Mouse (Mus musculus) left cerebral cortex, postnatal 36 days (tissue): ENCODE data around the gene Fbll1. TPM values are rescaled to one million over a fixed set of nuclear protein-coding genes. Genes with fewer than 3 reads are reported as not detected.

Experiments used
- DNase-seq, 2 experiments: peaks; one replicate each; pipeline ENCODE4 v3.0.0; 2021 to 2022; ENCODE audit warnings: low spot score in 2 of 2, mixed read lengths in 1 of 2
- intact Hi-C: fragments of 180-260 bp; cut with DNase I; formaldehyde crosslinking; loops from one replicate; pipeline ENCODE4 v1.15.1; 2025
- total RNA-seq, 2 experiments: library from RNA; stranded (reverse); gene quantifications; 2 replicates each; pipeline ENCODE4 v1.2.3; 2021

Gene Fbll1
- total RNA-seq, 2 experiments from 2014 or later: 40.6 to 49.0 TPM

DNA sequence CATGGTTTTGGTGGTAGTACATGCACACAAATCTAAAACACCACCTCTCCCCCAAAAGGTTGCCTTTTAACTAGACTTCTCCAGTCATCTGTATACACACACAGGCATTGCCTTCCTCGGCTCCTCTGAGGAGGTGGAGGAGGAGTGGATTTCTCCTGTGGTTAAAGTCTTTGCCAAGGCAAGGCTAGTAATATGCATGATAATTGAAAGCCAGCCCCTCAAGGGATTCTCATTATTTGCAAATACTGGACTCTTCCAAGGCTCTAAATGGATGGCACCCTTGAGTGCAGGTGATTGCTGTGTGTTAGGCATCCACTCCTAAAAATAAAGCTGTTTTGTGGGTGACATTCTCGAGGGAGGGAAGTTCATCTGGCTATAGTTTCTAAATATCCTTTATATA, 10.2 kb downstream of the Fbll1 start:
- DNase-seq: no peak
- intact Hi-C loops: no loop called here

DNA sequence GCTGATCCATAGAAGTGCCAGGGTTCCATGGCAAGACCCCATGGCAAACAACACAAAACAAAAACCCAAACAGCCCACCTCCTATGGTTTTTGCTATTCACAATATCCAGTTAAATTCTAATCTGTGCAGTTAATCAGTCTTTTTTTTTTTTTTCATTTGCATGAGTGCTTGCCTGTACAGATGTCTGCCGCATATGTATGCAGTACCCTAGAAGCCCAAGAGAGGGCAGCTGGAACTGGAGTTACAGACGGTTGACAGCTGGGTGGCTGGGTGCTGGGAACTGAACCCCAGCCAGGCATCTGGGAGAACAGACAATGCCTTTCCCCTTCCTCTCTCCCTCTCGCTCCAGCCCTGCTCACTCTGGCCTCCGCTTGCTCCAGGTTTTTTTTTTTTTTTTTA, 14.1 kb downstream of the Fbll1 start:
- DNase-seq: no peak
- intact Hi-C loops: no loop called here

DNA sequence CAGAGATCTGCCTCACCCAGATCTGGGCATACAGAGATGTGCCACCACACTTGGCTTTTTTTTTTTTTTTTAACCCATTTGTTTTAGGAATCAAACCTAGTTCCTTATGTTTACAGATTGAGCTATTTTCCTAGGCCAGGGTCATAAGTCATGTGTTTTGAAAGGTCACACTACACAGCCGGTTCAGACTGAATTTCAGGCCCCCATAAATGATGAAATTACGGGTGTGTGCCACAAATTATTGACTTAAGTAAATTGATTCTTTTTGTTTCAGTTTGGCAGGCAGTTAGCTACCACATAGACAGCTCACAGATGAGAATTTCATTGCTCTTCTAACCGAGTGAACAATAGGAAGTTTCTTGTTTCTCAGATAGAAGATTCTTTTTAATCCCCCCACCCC, 14.7 kb downstream of the Fbll1 start:
- intact Hi-C loops: no loop called here
- no peak for DNase-seq

DNA sequence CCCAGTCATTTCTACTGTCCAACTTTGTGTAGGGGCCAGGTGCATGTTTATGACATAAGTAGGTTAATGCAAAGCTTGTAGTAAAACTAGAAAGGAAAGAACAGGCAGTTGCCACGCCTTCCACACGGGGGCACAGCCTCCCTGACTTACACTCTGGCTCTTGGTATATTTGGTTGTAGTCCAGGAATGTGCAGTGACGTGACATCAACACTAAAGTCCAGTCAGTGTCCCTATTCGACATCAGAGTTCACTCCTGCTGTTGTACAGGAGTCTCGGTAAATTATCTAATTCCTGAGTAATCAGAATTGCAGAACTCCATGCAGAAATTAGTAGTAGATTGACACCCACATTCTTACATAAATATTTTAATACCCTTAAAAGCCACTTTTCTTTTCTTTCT, 15.6 kb downstream of the Fbll1 start:
- DNase-seq: no peak
- intact Hi-C loops: no loop called here

DNA sequence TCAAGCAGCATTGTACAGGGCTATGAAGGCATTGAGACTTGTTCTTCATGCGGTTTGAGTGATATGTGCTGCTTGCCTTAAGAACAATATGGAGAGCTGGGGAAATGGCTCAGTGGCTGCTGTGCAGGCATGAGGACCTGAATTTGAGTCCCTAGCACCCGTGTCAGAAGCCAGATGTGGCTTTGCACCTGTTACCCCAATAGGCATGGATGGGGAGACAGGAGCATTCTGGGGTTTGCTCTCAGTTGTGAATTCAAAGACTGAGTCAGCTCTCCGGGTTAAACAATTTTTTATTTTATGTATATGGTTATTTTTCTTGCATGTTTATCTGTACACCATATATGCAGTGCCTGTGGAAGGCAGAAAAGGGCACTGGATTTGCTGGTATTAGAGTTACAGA, 16.2 kb downstream of the Fbll1 start:
- DNase-seq: no peak
- intact Hi-C loops: no loop called here

DNA sequence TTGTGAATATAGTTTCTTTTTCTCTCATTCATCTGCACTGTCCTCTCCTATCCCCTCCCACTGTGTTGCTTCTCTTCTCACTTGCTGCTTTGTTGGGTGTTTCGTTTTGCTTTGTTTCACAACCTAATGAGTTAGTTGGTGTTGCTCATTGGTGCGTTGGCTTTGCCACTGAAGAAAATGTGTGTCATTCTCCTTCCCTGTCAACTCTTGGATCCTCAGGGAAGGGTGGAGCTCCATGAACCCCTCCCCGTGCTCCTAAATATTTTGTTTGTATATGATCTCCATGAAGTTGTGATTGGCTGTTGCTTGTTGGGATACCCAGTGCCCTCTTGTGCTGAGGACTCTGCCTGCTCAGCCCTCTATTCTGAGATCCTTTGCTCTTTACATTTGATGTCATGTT, 18.3 kb downstream of the Fbll1 start:
- intact Hi-C loops: no loop called here
- no peak for DNase-seq

DNA sequence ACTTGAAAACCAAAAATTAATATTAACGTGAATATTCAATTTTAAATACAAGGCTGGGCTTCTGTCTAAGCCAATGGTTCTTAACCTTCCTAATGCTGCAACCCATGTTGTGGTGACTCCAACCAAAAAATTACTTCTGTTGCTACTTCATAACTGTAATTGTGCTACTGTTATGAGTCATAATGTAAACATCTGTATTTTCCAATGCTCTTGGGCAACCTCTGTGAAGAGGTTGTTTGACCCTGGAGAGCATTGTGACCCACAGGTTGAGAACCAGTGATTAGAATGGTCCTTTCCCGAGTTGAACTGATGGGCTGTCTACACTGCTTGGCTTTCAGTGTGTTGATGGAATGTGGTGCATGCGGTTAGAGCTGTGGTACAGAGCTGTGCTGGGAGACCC, 22.2 kb downstream of the Fbll1 start:
- intact Hi-C loops: no loop called here
- no peak for DNase-seq

DNA sequence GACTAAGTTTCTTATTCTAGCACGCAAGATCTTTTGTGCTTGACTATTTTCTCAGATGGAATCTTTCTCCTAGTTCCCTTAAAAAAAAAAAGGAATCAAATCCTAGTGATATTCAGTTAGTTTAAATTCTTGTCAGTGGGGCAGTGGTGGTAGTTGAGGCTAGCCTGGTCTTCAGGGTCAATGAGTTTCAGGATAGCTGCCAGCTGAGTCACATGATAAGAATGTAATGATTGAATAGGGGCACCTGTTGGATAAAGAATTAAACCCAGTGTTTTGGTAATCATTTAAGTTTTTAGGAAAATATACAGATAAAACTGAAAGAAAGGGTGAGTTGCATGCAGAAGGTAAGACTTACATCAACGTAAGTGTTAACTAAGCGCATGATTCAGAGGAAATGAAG, 23.1 kb downstream of the Fbll1 start:
- no peak for DNase-seq
- intact Hi-C loops: no loop called here

DNA sequence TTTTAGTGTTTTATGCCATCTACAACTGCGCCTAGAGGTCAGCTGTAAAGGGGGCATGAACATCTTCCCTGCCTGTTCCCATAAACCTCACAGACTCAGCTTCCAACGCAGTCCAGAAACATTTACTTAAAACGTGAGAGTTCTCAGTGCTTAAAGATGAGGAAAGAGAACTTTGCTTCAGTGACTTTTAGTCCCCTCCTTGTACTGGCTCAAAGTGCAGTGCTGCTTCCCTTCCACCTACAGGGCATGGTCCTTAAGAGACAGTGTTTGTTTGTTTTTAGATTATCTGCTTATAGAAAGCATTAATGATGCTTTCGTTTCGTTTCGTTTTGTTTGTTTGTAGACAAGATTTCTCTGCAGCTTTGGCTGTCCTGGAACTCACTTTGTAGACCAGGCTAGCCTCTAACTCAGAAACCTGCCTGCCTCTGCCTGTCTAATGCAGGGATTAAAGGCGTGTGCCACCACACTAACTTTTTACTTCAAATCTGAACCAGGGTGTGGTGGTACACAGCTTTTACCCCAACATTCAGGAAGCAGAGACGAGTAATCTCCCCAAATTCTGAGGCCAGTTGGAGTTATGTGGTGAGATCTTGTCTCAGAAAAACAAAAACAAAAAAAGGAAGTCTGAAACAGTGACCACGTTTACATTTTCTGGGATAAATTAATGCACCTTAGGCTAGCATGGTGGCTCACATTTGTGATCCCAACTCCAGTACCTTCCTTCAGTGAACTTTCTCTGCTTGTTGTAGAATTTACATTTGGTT, 27.8 kb downstream of the Fbll1 start:
- intact Hi-C loops: loop anchor here (5.0 kb wide), 1 partner anchor 61 kb away; the partner anchor contains the start of gene Rars
- DNase-seq: no peak

DNA sequence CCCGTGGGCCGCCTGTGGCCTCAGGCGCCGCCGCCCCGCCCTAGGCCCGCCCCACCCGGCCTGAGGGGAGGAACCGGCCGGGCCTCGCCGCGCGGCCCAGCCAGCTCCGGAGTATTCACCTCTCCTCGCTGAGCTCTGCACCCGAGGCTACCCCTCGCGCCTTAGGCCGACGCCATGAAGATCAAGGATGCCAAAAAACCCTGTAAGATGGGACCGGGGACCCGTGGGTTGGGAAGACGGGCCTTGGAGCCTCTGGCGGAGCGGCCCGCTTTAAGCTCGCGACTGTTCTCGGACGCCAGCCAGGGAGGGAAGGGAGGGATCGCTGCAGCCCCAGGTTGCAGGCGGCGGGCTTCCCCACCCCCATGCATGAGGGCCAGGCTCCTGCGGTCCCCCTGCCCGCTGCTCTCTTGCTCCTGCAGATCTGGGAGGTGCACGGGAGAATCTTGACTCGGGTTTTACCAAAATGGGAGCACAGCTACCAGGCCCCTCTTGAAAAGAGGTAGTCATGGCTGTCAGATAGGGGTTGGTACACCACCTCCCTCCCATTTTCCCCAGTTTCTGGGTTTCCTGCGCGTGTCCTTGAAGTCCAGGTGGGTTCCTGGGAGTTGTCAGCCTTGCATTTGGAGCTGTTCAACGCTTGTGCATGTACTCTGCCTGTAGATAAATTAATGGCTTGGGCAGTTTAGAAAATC, 28.8 kb downstream of the Fbll1 start:
- peak; percentile 76 to 78 for DNase-seq
- intact Hi-C loops: loop anchor here (5.0 kb wide), 1 partner anchor 62 kb away; the partner anchor contains the start of gene Rars

DNA sequence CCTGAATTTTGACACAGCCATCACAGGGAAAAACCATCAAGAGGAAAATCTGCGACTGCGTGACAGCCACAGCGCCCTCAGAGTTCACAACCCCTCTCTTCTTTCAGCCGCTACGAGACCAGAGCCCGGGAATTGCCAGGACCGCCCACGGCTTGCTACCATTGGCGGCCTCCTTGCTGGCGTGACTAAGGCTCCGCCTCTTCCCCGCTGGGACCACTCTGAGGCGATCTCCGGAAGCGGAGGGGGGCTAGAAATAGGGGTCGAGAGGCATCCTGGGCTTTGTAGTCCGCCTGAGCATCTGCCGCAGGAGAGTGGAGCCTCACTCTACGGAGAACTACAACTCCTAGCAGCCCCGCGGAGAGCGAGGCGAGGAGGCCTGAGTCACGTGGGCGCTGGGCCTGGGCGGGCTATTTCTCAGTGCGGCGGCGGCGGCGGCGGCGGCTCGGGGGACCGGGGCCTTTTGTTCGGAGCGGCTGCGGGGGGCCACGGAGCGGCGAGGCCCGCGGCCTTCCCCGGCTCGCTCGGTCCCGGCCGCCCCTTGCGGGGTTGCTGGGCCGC, 29.4 kb downstream of the Fbll1 start, which contains the start of gene Pank3:
TSS of gene Pank3 (plus strand) at position 297 of the 558 bp plus-strand sequence.
- intact Hi-C loops: no loop called here

DNA sequence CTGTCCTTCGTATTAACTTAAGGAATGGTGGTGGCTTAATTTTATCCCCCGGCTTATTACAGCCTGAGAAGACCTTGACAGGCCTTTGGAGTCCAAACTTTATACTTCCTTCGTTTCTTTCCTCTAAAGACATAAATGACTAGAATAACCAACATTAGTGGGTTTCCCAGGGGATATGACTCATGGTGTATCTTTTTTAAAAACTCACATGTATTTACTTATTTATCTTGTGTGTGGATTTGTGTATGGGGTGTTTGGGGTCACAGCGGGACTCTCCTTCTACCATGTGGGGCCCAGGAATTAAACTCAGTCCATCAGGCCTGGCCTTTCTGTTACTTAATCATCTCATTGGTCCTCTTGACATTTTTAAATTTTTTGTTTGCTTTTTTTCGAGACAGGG, 31.8 kb downstream of the Fbll1 start:
- no peak for DNase-seq
- intact Hi-C loops: no loop called here

More for the DNA sequence above, 29.4 kb downstream of the Fbll1 start, which contains the start of gene Pank3:
- DNase-seq: peak; percentile 97

DNA sequence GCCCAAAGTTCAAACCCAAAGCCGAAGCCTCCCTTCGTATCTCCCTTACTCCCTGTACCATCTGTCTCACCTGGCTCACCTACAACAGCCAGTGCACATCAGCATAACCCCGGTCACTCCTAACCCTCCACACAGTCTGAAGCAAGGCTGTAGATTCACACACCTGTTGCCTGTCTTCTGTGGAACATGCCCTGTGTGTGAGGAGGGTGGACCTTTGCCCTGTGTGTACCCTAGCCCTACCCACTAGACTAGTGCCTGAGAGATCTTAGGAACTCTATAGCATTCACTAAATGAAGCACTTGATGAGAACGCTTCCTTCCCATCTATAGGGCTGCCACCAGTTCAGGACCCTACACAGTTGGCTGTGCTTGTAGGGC, 38.1 kb downstream of the Fbll1 start:
- intact Hi-C loops: no loop called here
- DNase-seq: no peak

DNA sequence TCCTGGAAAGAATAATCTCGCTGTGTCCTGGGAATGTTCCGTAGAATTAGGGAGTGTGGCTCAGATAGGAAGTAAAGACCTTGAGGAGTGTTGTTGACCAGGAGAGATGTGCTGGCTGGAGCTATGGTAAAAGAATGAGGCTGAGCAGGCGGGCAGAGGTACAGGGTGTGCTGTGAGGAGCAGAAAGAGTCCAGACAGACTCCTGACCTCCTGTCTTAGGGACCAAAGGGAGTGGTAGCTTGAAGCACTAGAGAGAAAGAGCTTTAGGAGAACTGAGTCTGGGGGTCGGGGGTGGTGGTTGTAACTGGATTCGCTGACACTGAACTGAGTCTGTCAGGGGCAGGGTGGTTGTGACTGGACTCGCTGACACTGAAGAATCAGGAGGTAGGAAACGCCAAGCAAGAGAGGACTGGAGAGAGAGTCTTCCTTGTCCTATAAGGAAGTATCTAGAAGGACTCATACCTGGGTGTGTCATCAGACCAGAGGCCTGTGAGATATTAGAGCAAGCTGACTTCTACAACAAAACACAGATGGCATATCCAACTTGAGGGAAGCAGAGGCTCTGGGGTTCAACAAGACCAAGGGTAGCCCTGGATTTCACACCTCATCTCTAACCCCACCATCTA, 38.6 kb downstream of the Fbll1 start:
- intact Hi-C loops: no loop called here
- DNase-seq: no peak

DNA sequence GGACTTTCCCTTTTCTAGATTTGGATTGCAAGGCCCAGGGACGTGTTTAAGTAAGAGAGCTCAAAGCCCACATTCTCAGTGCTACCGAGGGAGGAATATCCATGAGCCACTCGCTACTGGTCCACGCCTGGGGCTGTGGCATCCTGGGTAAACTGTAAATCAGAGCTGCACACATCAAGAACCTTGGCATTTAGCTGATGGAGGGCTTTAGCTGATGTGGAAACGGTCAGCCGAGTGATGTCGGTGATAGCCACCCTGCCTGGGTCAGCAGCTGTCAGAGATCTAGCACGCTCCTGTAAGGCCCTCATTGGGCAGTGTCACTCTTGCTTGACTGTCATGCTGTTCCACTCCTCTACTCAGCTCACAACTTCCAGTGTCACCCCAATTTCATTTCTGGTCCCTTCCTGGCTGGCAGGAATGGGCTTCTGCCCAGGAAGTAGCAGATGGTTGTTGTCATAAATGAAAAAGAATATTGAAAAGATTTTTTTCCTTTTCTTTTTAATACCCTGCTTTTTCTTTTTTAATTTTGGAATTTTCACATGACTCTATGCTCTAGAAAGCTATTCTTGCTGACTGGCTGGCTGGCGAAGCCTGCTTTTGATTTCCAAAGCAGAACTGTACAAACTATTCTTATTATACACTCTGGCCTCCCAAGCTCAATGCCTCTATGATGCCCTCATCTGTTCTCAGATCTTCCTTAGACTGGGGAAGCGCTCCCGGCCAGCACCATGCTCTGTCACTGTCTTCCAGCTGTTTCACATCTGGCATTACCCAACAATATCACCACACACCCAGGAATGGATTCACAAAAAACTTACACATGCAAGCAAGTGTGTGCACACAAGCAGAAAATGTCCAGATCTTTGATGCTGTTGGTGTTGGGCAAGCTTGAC, 42.0 kb downstream of the Fbll1 start:
- intact Hi-C loops: no loop called here
- DNase-seq: no peak

DNA sequence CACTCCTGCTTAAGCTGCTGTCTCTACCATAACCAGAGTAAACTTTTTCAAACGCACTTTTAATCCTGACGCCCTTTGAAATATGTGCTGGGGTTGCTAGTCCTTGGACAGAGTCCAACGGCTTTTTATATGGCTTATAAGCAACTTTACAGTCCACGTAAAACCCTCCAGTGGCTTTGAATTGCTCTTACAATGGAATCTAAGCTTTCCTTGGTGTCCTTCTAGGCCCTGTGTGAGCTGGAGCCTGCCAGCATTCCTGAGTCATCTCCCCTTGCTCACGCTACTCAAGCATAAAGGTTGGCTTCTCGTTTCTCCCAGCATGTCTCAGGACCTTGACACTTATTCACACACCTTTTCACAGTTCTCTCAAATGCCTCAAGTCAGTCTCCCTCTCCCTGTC, 43.1 kb downstream of the Fbll1 start:
- intact Hi-C loops: no loop called here

DNA sequence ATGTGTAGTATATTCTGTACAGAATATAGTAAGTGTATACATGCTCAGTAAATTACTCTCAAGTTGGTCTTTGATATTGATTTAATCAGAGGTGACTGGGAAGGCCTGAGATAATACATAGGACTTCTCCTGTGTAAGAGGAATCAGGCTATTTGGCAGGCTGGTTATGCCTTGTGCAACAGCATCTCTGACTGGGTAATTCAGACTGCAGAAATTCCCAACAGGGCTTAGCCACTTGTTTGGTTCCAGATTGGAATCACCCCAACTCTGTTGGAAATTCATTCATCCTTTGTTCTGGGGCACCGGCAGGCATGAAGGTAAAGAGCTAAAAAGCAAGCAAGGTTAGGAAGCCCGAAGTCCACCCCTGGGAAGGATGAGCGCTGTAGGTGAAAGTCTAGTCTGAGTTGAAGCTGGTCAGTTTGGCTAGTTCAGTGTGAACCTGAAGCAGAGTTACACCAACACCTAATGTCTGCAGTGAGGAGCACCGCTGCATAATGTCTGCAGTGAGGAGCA, 43.7 kb downstream of the Fbll1 start:
- intact Hi-C loops: no loop called here
- no peak for DNase-seq

More for the DNA sequence above, 43.1 kb downstream of the Fbll1 start:
- no peak for DNase-seq

DNA sequence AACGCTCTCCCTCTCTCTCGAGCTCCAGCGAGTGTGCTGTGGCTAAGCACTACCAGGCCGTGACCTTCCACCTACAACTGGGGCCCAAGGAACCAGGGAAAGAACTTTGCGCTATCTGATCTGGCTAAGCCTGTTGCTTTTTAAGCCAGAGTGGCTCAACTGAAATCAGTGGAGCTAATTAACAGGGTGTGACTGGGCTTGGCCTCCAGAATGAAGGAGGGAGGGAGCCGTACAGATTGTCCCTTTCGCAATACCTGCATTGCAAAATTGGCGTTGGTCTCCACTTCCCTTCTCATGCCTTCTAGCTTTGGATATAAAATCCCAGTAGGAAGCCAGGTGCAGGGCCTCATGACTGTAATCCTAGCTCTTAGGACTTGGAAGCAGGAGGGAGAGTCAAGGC, 48.1 kb downstream of the Fbll1 start:
- intact Hi-C loops: no loop called here
- no peak for DNase-seq
